Mouse (Mus musculus): ENCODE measurements around the gene Glt28d2.

The Glt28d2 gene

DNA sequence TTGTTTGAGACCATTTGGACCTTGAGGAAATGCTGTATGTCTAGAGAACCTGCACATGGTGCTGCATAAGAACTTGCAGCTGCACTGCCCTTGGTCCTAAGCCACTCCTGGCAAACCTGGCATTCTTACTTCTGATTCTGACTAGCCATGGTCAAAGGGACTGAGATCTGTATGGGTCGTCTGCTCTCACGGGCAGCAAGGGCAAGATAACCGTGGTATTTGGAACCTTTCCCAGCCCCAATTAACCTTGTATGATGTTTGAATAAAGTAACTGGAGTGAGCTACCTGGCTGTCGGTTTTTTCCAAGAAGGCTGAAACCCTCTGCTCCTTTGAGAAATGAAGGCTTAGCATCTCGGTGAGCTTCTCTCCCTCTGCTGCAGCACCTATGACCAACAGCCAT lies 8.4 kb downstream of the Glt28d2 start:
- DNase-seq (ENCODE audit: low spot score), result no peak

- no peak for DNase-seq (ENCODE audit: low spot score)
Observed at GRCm38 (mm10) chr3:85863996-85864395, 23.3 kb downstream of the Glt28d2 start.

DNA sequence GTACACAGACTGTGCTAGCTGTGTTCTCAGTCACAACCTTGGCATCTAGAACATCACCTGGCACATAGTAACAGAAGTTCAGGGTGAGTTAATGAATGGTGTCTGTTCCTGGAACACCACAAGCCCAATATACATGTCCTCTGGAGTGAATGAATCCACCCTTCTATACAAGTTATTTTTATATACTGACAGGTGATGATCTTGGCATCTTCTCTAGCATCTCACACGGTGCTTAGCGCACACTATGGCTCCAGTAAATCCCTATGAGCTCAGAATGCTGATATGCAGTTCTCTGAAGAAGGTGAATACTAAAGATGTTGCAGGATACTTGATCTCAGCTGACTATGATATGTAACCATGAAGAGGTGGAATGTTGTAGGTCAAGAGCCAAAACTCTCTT lies 24.4 kb downstream of the Glt28d2 start:
- no peak for DNase-seq (ENCODE audit: low spot score)

GRCm38 (mm10) chr3:85860996-85861395 lies 26.3 kb downstream of the Glt28d2 start:
- no peak for DNase-seq (ENCODE audit: low spot score)

GRCm38 (mm10) chr3:85859311-85859710 lies 28.0 kb downstream of the Glt28d2 start:
- DNase-seq (ENCODE audit: low spot score), result no peak

GRCm38 (mm10) chr3:85858140-85859135 lies 28.9 kb downstream of the Glt28d2 start:
- no peak for DNase-seq (ENCODE audit: low spot score)

DNA sequence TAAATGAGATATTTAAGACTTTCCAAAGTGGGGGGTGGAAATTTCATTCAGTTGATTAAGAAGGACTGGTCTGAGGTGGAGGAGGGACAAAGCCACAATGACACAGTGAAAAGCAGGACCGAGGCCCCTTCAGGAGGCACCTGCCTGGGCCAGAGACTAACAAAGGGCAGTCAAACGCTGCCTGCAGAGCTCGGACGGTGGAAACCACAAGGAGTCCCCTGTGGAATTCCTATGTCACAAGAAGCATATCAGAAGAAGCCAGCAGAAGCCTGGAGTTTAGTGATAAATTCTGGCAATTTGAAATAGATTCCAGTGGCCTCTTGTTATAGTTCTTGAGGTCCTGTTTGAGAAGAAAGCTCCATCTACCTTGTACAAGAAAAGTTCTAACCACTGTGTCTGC lies 30.2 kb downstream of the Glt28d2 start:
- no peak for DNase-seq (ENCODE audit: low spot score)

DNA sequence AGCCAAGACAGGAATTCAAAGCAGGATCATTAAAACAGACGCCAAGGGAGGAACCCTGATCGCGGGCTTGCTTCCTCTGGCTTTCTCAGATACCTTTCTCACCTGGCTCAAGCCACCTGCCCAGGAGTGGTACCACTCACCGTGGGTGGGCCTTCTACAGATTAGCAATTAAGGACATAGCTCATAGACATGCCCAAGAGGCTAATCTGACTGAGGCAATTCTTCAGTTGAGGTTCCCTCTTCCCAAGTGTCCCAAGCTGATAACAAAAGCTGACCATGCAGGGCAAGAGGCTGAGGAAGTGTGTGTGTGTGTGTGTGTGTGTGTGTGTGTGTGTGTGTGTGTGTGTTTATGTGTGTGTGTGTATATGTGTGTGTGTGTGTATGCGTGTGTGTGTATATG lies 31.4 kb downstream of the Glt28d2 start:
- DNase-seq (ENCODE audit: low spot score), result no peak

DNA sequence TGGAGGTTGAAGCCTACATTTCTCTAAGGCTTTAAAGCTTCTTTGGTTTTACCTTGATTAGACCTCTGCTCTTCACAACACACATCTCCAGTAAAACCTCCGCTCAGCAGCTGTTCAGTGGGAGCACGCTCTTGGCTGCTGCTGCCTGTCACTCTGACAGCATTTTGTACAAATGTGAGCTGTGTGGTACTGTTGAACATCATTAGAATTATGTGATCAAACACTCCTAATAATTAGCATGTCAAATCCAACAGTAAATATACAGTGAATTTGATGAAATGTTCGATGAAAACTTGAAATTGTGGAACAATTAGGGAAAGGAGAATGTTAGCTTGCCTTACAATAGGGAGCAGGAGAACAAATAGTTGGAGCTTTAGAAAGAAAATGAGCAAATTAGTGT lies 32.3 kb downstream of the Glt28d2 start:
- no peak for DNase-seq (ENCODE audit: low spot score)

DNA sequence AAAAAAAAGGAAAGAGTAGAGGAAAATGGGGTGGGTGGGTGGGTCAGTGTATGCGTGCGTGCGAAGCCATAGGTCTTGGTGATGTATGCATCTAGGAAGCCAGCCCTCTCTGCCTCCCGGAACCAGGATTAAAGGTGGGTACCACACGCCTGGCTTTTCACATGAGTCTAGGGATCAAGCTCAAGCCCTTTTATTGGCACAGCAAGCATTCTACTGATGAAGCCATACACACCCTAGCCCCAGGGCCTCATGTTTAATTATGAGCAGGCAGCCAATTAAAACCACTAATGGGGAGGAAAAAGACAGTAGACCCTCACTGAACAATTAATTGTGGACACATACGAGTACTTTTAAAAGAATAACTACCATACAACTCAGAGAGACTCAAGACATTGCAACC lies 33.2 kb downstream of the Glt28d2 start:
- no peak for DNase-seq (ENCODE audit: low spot score)

DNA sequence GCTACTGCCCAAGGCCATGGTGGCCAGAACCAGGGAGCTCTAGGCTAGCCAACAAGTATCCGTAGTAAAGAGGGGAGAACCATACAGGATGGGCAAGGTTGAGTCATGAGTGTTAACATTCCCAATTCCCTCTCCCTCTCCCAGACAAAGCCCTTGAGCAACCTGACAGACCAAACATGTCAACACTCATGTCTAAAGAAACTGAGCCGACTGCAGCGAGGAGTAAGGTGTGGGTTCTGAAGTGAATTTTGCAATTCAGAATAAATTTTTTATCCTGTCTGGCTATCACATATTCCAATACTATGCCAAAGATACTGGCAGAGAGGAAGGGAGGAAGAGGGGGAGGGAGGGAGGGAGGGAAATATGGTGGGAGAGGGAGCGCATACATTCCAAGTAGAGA lies 33.6 kb downstream of the Glt28d2 start:
- no peak for DNase-seq (ENCODE audit: low spot score)

GRCm38 (mm10) chr3:85850079-85850478 lies 37.2 kb downstream of the Glt28d2 start:
- no peak for DNase-seq (ENCODE audit: low spot score)

DNA sequence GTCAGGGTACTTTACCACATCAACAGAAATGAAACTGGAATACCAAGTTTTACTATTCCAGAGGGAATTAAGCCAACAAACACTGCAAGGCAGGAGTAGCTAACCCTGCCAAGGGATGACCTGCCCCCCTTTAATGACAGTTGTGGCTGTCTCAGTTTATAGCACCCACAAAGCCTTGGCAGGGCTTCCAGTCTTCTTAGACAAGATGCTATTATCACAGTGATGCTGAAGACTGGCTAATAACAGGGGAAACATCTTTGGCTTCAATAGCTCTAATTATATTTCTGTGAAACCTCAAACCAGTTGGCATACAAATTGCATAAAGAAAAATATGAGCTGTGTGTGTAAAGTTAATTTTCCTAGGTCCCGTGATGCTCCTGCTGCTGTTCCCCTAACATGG lies 41.0 kb downstream of the Glt28d2 start:
- no peak for DNase-seq (ENCODE audit: low spot score)

DNA sequence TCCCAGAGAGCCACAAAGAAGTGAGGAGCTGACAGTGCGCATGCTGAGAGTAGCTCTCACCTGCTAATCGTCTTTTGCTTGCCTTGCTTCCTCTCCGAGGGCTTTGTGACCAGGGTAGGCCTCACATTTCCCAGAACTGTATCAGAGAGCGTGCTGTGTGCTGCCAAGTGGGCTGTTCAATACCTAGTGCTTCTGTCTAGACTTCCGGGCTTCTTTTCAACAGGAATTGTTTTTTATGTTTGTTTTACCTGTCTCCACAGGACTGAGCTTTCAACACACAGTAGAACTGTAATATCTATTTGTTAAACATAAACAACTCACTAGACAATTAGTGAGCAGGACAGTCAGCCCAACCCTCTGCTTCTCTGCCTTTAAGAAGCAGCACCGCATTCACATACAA lies 42.0 kb downstream of the Glt28d2 start:
- DNase-seq (ENCODE audit: low spot score), result no peak

DNA sequence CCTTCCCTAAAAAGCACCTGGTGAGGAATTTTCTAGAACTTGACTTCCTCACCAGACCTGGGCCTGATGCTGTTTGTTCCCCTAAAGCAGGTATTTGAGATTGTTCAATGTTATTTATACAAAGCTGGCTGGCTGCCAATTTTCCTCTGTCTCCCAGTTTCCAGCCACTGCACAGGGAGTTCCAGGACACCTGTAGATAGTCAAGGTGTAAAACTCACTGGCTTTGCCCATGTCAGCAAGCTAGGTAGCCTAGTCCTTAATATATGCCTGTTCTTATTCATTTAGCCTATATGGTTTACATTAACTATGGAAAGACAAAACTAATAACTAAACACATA lies 44.5 kb downstream of the Glt28d2 start:
- no peak for DNase-seq (ENCODE audit: low spot score)

GRCm38 (mm10) chr3:85842177-85842880 lies 45.0 kb downstream of the Glt28d2 start:
- DNase-seq (ENCODE audit: low spot score), result no peak

DNA sequence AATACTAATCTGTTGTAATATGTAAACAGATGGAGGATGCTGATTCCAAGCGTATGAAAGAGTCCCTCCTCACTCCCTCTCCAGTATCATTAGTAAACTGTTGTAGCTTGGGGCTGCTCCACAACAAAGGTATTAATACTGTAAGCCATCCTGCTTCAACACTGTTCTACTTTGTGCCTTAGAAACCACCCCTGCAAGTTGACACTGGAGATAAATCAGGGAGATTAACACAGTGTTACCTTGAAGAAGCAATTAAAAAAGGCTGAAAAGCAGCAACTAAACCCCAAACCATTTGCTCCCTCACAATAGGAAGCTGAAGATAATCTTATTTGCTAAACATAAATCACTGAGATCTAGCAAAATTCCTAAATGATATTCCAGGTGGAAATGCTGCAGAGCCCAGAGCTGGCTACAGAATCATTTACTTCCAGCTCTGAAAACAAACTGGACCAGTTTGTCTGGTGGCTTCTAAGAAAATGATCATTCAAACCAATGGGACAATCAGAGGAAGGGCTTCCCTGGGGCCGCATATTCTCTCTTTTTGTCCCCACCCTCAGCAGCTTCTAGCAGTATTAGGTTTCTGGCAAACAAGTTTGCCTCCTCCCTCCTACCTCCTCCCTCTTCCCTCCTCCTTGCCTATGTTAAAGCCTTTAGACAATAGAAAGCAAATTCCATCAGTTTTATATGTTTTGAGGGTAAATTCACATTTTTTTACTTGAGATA lies 45.7 kb downstream of the Glt28d2 start:
- DNase-seq (ENCODE audit: low spot score), result no peak

DNA sequence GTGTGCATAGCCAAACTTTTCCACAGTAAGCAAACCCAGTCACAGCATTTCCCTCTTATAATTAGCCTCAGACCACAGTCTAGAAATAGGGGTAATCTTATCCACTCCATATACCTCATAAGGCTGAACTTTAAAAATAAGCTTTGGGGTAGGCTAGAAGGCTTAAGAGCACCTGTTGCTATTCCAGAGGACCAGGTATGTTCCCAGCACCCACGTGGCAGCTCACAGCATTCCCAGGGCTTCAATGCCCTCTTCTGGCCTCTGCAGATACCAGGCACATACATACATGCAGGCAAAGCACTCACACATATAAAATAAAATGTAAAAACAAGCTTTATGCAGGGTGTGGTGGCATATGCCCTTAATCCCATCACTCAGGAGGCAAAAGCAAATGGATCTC lies 53.7 kb downstream of the Glt28d2 start:
- DNase-seq (ENCODE audit: low spot score), result no peak

DNA sequence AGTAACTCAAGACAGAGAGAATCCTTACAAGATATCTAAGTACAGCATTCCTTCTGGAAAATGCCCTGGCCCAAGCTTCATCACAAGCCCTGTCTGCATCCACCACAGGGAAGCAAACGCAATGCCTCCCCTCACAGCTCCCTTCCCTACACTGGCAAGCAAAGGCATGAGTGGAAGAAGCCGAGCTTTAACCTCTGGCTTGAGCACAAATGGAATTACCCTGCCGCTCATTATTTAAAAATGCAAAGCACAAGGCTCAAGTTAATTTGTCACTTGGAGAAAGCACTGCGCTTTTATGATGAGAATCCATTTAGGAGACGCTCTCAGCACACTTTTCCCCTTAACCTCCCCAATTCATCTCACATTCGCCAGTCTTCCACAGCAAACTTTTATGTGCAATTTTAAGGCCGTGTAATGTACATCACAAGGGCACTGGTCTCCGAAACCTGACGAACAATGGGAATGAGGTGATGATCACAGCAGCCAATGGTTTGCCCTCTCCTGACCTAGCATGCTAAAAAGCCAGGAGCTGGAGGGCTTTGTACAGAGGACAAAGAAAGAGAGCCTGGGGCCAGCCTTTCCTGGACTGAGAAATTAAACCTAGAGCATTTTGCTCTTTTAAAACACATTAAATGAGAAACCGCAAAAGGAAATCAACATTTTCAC lies 54.7 kb downstream of the Glt28d2 start:
- no peak for DNase-seq (ENCODE audit: low spot score)

- no peak for DNase-seq (ENCODE audit: low spot score)
Observed at GRCm38 (mm10) chr3:85831785-85832184, 55.5 kb downstream of the Glt28d2 start.

DNA sequence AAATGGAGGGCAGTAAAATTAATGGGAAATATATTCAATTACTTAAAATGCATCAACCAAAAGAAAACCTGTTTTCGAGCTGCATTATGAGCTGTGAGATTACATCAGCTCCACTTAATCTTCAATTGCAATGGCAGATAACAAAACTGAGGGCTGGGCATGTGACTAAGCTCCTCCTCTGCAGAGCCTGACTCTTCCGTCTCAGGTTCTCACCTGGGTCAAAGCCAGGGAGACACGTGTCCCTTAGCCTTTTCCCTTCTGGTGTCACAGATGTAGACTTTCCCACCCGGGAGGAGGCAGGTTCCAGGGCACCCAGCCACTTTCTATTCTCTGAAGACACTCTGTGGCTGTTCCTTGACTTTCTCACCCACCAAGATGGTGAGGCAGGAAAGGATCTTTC lies 58.3 kb downstream of the Glt28d2 start:
- no peak for DNase-seq (ENCODE audit: low spot score)

GRCm38 (mm10) chr3:85827815-85828214 lies 59.5 kb downstream of the Glt28d2 start:
- no peak for DNase-seq (ENCODE audit: low spot score)
